Mouse (Mus musculus) thymus, postnatal 0 days (tissue): ENCODE results near the gene Cacng1. TPM values are rescaled to one million over a fixed set of nuclear protein-coding genes. Genes with fewer than 3 reads are reported as not detected.

ENCODE experiments used
- DNase-seq: peaks from one replicate; pipeline ENCODE4 v3.0.0-alpha.2; 2015; ENCODE audit warnings: low spot score
- polyA plus RNA-seq: library from polyadenylated mRNA; unstranded; fragments of >200 nt; fragmentation: Nextera tagmentation; extraction: Ambion mirVana; gene quantifications from 2 replicates; pipeline ENCODE4 v1.2.1, GENCODE M21; 2015

The Cacng1 gene
- 0.90 and 0.93 TPM in 2 replicates for polyA plus RNA-seq

DNA sequence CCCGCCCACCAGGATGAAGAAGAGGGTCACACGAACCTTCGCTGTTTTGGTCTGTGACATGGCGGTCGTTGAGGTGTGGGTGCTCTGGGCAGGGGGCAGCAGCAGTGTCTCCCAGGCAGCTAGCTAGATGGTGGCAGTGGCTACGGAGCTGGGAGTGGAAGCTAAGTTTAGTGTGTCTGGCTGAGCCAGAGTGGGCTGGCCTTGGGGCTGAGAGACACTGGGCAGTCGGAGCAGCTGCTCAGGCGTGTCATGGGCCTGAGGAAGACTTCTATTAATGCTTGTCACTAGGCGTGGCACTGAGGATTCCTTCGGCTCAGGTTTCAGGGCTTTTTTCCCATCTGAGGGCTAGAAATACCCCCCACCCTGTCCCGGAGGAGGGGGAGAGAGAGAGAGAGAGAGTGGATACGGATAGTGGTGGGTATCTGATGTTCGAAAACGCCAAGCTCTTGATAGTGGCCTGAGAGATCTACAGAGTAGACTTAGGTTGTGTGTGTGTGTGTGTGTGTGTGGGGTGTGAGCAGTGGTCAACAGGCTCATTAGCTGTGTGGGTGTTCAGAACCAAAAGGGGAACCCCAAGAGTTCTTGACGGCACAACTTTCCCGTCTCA, at the start of gene Cacng1:
Gene Cacng1, minus strand, starts transcription at position 191 of the 607 bp plus-strand sequence.
- no peak for DNase-seq

DNA sequence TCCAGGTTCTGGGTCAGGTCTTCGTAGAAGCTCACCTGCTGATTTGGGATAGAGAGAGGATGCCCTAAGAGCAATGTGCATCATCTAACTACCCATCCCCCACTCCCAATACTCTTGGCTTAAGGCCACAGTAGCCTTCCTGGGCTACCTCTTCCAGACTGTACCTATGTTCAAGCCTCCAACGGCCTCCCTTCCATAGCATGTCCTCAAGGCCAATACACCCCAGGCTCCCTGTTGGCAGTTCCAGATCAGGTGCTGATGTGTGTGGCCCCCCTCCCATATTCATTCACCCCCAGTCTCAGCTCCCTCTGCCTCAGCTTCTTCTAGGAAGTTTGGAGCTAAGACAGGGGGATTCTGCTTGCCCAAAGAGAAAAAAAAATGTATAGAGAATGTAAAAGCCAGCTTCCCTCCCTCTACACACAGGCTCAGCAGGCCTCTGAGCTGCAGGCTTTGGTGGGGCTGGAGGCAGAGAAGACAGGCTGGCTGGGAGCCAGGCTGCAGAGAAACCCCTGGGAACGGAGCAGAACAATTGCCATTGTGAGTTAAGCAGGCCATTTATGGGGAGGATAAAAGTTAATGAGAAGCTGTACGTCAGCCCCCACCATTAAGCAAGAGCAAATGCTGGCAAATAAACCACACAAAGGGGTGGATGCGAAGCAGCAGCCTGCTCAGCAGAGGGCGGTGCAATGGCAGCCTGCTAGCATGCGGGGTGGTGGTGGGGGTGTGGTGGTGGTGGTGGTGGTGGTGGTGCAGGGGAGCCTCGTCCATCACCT, 46.6 kb upstream of the Cacng1 start:
- DNase-seq, result no peak

DNA sequence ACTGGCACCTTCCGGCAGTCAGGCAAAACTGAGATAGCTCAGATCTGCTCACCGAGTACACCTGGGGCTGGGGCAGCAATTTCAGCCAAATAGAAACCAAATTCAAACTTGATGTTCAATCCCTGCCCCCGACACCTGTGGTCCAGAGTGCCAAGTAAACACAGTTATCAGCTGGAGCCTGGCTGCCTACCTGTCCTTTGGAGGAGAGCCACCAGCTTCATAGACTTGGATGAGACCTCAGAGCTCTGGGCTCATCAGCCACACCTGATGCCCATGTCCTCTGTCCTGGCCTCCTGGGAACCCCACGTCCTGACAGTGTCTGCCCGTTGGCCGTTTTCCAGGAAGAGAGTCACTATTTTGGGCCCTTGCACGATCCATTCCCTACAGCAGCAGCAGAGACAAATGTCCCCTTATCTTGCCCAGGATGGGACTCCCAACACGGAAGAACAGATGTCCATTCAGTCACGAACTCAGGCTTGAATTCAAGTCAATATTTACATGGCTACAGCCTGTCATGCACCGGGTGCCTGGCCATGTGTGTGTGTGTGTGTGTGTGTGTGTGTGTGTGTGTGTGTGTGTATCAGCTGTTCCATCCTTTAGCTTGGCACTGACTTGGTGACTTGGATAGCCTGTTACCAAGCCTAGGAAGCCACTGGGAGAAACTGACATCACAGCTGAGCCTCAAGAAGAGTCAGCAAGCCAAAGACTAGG, 45.6 kb upstream of the Cacng1 start:
- no peak for DNase-seq

DNA sequence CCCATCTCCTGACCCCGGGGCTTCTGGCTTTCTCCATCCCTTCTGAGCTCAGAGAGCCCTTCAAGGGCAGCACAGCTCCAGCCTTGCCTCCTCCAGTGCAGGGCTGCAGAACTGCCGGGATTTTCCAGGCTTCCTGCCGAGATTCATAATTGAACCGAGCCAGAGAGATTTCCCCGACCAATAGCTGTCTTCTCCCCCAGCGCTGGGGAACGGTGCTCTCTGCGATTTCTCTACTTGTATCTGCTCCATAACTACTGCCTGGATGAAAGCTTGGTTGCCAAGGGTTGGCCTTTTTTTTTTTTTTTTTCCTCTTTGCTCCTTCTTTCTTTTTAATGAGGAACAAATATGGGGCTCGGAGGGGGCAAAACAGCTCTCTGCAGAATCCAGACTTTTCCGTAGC, 43.7 kb upstream of the Cacng1 start:
- no peak for DNase-seq

DNA sequence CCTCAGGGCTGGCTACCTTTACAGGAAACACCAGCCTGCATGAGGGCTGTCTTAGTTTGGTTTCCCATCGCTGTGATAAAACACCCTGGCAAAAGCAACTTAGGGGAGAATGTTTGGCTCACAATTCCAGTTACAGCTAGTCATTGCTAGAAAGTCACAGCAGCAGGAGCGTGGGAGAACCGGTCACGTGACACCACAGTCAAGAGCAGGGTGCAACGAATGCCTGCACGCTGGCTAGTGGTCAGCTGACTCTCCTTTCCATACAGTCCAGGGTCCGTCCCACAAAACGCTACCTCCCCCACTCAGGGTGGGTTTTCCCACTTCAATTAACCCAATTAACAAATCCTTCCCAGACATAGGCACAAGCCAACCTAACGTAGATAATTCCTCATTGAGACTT, 43.2 kb upstream of the Cacng1 start:
- DNase-seq, result no peak

DNA sequence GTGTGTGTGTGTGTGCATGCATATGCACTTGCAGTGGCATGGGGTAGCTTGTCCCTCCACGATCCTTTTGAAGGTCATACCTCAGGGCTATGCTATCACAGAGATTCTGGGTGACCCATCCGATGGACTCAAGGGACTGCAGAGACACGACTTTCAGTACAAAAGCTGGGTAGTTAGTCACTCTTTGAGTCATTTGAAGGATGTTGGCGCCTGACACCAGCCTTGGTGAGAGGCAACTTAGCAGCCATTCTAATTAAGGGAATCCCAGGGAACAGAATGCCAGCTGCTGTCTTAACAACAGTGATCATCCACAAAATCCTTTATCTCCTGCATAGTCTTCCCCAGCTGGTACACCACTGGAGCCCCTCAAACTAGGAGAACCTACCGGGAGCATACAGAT, 32.8 kb upstream of the Cacng1 start:
- DNase-seq, result no peak

DNA sequence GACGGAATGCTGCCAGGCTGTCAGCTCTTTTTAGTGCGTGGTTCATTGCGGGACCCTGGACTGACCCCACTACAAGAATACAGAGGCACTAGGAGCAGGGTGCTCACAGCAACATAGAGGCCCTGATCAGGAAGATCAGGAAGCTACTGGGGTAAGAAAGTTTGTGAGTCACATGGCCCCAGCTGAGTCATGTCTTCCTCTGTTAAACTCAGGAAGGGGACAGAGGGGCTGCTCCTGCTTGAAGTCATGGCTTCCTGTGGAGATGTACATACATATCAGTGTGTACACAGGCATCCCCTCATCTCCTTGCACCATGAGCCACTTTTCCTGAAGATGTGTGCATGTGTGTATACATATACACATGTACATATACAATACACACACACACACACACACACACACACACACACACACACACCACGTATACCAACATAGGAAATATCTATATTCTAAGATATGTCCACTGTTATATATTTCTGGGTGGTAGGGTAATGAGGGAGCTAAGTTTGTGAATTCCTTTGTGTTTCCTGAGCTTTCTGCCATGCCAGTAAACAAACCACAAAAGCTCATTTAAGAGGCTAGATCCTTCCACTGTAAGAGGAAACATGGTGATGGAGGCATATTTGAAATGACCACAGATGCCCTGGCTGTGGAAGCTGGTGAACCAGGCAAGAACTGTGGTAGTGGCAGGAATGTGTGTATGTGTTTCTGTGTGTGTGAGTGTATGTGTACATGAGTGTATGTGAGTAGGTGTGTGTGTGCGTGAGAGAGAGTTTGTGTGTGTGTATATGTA, 32.1 kb upstream of the Cacng1 start:
- DNase-seq, result no peak

DNA sequence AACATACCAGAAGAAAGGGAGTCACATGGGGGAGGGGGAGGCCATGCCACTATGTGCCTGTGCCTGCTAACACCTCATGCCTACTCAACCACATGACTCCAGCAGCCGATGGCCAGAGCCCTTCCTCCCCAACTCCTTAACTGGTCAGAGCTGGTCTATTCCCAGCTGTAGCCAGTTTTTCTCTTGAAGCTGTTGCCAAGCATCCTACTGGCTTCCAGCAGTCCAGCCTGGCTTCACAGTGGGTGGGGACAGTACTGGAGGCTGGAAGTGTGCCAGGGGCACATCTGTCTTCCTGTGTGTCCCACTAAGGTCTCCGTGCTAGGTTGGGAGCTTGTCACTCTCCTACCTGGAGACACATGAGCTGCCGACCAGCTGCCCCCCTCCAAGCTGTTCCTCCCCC, 26.8 kb upstream of the Cacng1 start:
- DNase-seq, result no peak

DNA sequence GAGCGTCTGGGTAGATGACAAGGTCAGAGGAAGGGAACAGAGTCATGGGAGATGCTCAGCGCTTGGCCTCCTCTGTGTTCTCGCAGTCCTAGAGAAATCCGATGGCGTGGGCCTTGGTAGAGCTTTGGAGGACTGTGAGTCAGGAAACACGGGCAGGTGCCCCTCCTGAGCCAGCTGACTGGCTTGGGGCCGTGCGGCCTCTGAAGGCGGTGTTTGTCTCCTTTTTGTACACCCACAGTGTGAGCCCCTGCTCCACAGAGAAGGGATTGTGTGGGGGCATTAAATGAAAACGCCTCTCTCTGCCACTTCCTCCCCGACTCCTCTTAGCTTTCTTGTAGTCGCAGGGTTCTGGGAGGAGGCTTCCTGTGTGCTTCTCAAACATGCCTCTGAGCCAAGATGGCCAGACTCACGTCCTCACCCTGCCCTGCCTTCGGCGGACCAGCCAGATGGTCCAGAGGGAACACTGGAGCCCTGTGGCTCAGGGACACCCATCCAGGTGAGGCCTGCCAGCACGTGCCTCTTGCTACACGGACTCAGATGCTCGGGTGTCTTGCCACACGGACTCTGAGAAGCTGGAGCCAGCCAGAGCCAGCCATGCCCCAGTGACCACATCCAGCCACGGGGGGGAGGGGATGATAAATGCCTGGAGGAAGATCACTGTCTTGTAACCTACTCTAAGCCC, 22.2 kb upstream of the Cacng1 start:
- no peak for DNase-seq

DNA sequence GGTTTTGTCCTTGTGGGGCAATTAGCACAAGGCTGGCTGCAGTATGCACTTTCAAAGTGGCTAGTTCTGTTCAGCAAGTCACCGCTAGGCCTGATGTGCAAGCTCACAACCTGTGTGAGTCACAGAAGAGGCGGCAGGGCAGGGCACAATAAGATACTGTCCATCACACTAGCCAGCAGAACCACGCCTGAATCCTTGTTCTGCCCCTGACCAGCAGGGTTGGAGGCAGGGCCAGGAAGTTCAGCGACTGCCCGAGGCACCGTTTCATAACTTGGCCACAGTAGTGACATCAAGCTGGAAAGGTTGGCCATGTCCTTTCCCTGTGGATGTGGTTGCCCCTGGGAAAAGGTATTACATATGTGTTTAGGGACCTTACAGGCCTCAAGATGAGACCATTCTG, 21.6 kb upstream of the Cacng1 start:
- no peak for DNase-seq

DNA sequence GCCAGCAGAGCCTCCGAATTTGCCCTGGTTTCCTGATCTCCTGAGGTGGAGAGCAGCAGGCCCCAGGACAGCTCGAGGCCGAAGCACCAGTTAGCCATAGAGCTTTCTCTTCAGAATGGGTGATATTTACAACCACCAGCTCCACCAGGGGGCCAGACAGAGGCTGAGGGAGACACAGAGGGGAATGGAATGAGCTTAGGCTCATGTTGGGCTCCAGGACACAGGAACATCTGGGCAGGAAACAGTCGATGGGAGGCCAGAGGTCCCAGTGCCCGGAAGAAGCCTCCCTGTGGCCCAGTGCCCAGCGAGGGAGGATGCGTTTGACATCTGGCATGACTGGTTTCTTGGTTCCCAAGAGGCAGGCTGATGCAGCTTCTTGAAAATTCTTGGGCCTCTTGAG, 17.8 kb upstream of the Cacng1 start:
- DNase-seq, result no peak

DNA sequence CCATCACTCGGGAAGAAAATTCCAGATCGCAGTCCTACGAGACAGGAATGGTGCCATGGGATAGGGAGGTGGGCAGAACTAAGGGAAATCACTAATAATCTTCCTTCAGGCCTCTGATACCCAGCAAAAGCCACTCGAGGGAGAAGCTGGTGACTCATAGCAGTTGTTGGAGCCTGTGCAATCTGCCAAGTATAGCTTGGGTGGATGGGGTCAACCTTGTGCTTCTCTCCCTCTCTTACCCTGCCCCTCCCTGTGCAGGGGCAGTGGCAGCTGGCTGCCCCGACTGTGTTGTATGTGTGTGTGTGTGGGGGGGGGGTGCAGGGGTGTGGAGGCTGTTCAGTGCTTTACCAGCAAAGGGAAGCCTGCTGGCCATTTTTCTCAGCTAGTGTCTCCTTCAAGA, 15.2 kb upstream of the Cacng1 start:
- DNase-seq, result no peak

DNA sequence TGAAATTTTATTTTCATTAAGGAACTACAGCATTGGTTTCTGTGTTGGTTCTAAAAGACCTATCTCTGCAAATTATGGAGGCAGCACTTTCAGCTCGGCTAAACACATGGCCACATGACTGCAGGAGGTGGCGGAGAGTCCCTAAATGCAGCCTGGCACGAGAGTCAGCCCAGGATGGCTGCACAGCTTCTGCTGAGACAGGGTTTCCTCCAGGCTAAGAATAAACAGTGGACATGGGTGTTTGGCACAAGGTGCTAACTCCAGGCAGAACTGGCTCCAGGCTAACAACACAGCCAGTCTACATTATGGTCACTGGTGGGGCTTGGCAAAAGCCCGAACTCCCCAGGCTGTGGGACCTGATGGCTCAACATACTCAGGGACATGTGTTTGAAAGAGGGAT, 14.6 kb upstream of the Cacng1 start:
- no peak for DNase-seq

DNA sequence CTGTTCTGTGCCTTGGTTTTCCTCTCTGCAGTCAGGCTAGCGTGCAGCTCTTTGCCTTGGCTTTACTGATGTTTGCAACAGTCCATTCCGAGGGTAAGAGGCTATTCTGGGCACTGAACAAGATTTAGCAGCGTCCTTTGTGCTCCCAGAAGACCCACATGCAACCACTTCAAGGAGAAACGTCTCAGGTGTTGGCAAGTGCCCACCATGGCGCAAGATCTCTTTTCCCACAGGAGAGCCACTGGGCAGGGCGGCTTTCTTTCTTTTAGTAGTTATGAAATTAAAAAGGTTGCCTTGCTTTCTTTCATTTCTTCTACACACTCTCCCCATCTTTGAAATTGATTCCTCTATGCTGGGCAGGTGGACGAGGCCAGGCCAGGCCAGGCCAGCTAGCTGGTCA, 12.8 kb upstream of the Cacng1 start:
- no peak for DNase-seq

DNA sequence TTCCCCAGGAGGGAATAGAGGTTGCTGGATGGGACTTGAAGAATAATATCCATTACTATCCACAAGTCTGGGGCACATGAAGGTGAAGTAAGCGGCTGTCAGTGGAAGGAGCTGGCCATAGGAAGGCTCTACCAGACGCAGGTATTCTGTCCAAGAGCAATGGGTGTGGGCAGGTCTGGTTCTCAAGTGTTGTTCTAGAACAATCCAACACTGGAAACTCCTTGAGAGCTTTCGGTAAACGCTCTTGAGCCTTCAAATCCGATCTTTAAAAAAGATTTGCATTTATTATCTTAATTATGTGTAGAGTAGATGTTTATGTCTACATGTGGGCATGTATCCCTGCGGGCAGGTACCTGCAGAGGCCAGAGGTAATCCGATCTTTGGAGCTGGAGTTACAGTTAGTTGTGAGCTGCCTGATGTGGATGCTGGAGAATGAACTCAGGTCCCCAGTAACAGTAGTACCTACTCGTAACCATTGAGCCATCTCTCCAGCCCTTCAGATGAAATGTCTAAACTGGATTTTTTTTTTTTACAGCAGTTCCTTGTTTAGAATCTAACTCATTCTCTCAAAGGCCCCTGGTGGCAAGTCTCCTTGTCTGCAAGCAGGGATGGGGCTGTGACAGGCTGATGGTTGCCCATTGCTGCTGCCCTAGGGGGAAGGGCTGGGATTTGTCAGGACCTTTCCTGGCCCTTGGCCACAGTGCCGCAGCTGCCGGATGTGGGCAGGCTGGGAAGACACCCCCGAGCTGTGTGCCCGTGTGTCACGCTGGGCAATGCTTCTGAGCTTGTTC, 11.9 kb upstream of the Cacng1 start:
- DNase-seq, result no peak

DNA sequence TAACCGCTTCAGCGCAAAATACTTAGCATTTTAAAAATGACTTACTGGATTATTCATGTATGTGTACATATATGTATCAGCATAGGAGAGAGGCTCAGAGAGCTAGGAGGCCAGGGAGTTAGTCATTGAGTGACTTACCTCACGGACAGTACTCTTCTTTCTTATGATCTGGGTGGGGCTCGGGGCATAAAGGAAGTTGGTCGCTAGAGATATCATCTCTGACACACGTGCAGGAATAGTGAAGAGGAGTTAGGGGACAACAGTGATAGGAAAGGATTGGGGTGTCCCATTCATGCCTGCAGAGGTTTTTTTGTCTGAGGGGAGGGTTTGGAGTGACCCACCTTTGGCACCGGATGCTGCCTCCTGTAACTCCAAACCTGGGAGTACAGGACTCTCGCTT, 8.3 kb upstream of the Cacng1 start:
- DNase-seq, result no peak

DNA sequence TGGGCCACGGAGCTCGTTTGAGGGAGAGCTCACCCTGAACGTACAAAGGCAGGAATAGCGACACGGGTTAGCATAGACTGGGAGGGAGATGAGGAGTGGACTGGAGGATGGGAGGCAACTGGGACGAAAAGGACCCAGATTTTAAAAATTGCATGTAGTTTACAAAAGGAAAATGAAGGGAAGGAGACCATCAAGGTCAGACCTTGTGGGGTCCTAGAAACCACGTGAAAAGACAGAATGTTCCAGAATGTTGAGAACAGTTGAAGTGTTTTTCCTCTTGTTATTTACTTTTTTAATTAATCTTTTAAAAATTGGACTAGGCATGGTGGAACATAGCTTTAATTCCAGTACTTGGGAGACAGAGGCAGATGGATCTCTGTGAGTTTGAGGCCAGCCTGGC, 4.7 kb upstream of the Cacng1 start:
- DNase-seq, result no peak

DNA sequence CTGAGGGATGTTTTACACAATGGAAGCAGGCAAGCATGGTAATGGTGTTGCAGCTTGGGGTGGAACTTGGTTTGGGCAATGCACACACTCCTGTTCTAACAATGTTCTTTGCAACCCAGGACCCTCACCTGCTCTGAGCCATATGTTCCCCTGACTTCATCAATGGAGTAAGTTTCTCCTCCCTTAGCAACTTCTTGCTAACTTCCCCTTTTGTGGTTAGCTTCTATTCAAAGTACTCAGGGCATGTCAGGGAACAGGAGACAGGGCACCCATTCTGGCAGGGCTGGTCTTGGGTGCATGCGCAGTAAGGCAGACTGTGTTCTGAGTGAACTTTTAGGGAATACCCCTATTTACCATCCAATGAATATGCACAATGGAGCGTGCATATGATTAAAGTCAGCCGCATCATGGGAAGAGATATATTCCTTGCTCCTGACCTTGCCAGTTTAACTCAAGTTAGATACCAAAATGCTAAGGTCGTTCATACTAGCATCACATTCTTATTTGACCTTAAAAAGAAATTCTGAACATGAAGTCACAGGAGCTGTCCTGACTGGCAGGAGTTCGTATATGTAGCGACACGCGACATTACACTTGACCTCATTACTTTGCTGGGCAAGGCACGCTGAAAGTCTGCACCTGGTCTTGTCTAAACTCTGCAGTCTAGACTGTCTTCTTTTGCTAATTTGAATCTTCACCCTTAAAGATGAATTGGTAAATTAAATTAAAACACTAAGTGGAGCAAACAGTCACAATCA, 4.1 kb upstream of the Cacng1 start:
- no peak for DNase-seq

DNA sequence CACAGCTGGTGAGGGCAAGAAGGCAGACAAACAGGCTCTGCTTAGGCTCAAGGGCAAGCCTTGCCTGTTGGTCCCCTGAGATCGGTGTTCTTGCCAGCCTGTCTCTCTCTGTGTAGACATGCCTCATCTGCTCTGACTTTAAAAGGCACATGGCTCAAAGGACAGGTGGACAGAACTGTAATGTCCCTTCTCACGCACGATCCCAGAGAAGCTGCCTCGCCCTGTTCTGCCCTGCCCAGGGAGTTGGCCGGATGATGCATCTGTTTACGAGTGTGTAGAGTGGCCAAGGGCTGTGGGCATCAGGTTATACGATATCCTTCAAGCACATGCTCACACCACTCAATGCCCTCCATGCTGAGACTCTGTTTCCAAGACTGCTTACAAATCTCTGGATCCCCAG, 2.0 kb downstream of the Cacng1 start:
- no peak for DNase-seq

DNA sequence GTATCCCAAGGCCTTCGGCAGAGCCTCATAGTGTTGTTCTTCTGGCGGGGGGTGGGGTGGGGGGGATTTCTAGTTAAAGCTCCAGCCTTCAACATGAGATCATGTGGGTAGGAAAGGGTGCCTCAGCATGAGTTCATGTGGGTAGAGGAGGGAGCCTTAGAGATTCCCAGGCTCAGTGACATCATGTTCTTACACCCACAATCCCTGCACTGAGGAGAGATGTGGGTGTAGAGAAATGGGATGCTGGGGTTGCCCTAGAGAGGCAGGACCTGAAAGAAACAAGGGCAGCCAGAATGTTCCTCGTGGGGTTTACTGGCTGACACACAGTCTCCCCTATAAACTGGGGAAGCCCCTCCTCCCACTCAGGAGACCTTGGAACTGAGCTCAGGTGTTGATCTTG, 5.9 kb downstream of the Cacng1 start:
- no peak for DNase-seq
